Mouse (Mus musculus): Measurements from ENCODE around the gene Resp18. TPM values are rescaled to one million over a fixed set of nuclear protein-coding genes. Genes with fewer than 3 reads are reported as not detected.
A peak's percentile ranks its signal among the peaks of the same experiment; 100 is the strongest.

The Resp18 gene
- polyA plus RNA-seq, 1 experiment: not detected

GRCm38 (mm10) chr1:75251112-75251970, 26.9 kb downstream of the Resp18 start:
- WGBS: 2% methylated on average over 21 of the region's 22 CpGs
- H3K27ac ChIP-seq (ENCODE audit: control insufficient read depth, insufficient read depth, low read depth, low read length, poor library complexity): peak overlapping the region; percentile 12; the same call in 1 of the 2 replicates
- peaks cover 1% of the 10 kb centered on the region for H3K4me1 ChIP-seq (ENCODE audit: control insufficient read depth, insufficient read depth, low read length)
- peak; percentile 91 for TF ChIP-seq CTCF (IDR thresholded peaks at IDR 0.05; ENCODE audit: control insufficient read depth, insufficient read depth, low read length)
- 0 out of 2 replicates have a peak, but pooled peaks have one; percentile 30 for TF ChIP-seq POLR2A (IDR thresholded peaks at IDR 0.05; ENCODE audit: borderline replicate concordance, control insufficient read depth, low read depth, low read length)
- peak overlapping the region; percentile 36 for H3K4me3 ChIP-seq (replicated peaks; ENCODE audit: control insufficient read depth, low read depth, low read length)

GRCm38 (mm10) chr1:75250498-75250897, 27.7 kb downstream of the Resp18 start:
- H3K4me1 ChIP-seq (ENCODE audit: control insufficient read depth, insufficient read depth, low read length): peaks cover 1% of the 10 kb centered on the region
- TF ChIP-seq POLR2A (IDR thresholded peaks at IDR 0.05; ENCODE audit: borderline replicate concordance, control insufficient read depth, low read depth, low read length): no peak
- H3K27ac ChIP-seq (ENCODE audit: control insufficient read depth, insufficient read depth, low read depth, low read length, poor library complexity): no peak overlapping the region
- no peak overlapping the region for H3K4me3 ChIP-seq (replicated peaks; ENCODE audit: control insufficient read depth, low read depth, low read length)
- WGBS: 86% methylated on average over 3 of the region's 3 CpGs

- H3K4me1 ChIP-seq (ENCODE audit: control insufficient read depth, insufficient read depth, low read length): peaks cover 1% of the 10 kb centered on the region
- H3K27ac ChIP-seq (ENCODE audit: control insufficient read depth, insufficient read depth, low read depth, low read length, poor library complexity): no peak overlapping the region
- no peak overlapping the region for H3K4me3 ChIP-seq (replicated peaks; ENCODE audit: control insufficient read depth, low read depth, low read length)
- TF ChIP-seq POLR2A (IDR thresholded peaks at IDR 0.05; ENCODE audit: borderline replicate concordance, control insufficient read depth, low read depth, low read length) (no peak), CTCF (IDR thresholded peaks at IDR 0.05; ENCODE audit: control insufficient read depth, insufficient read depth, low read length) (no peak)
- WGBS: 62% methylated on average over 9 of the region's 9 CpGs
Measured at GRCm38 (mm10) chr1:75248041-75248772, 30.0 kb downstream of the Resp18 start.

- Histone ChIP-seq H3K27ac (ENCODE audit: control insufficient read depth, insufficient read depth, low read depth, low read length, poor library complexity) (no peak overlapping the region), H3K4me1 (ENCODE audit: control insufficient read depth, insufficient read depth, low read length) (peaks cover 1% of the 10 kb centered on the region), H3K4me3 (replicated peaks; ENCODE audit: control insufficient read depth, low read depth, low read length) (no peak overlapping the region)
- TF ChIP-seq POLR2A (IDR thresholded peaks at IDR 0.05; ENCODE audit: borderline replicate concordance, control insufficient read depth, low read depth, low read length) (no peak), CTCF (IDR thresholded peaks at IDR 0.05; ENCODE audit: control insufficient read depth, insufficient read depth, low read length) (no peak)
- WGBS: 91% methylated on average over 16 of the region's 16 CpGs
Measured at GRCm38 (mm10) chr1:75247071-75247930, 30.9 kb downstream of the Resp18 start.

GRCm38 (mm10) chr1:75244836-75245235, 33.4 kb downstream of the Resp18 start:
- Histone ChIP-seq H3K4me3 (replicated peaks; ENCODE audit: control insufficient read depth, low read depth, low read length) (no peak overlapping the region), H3K27ac (ENCODE audit: control insufficient read depth, insufficient read depth, low read depth, low read length, poor library complexity) (no peak overlapping the region), H3K4me1 (ENCODE audit: control insufficient read depth, insufficient read depth, low read length) (no peaks in the 10 kb centered on the region)
- no peak for TF ChIP-seq POLR2A (IDR thresholded peaks at IDR 0.05; ENCODE audit: borderline replicate concordance, control insufficient read depth, low read depth, low read length)
- TF ChIP-seq CTCF (IDR thresholded peaks at IDR 0.05; ENCODE audit: control insufficient read depth, insufficient read depth, low read length): no peak
- WGBS: 63% methylated on average over 4 of the region's 4 CpGs

GRCm38 (mm10) chr1:75244175-75244826, 33.9 kb downstream of the Resp18 start:
- Histone ChIP-seq H3K4me3 (replicated peaks; ENCODE audit: control insufficient read depth, low read depth, low read length) (no peak overlapping the region), H3K4me1 (ENCODE audit: control insufficient read depth, insufficient read depth, low read length) (no peaks in the 10 kb centered on the region), H3K27ac (ENCODE audit: control insufficient read depth, insufficient read depth, low read depth, low read length, poor library complexity) (no peak overlapping the region)
- no peak for TF ChIP-seq POLR2A (IDR thresholded peaks at IDR 0.05; ENCODE audit: borderline replicate concordance, control insufficient read depth, low read depth, low read length)
- WGBS: 97% methylated on average over 12 of the region's 12 CpGs

- no peak for TF ChIP-seq CTCF (IDR thresholded peaks at IDR 0.05; ENCODE audit: control insufficient read depth, insufficient read depth, low read length)
- TF ChIP-seq POLR2A (IDR thresholded peaks at IDR 0.05; ENCODE audit: borderline replicate concordance, control insufficient read depth, low read depth, low read length): no peak
- 93% methylated on average over 14 of the region's 14 CpGs for WGBS
- Histone ChIP-seq H3K4me1 (ENCODE audit: control insufficient read depth, insufficient read depth, low read length) (no peaks in the 10 kb centered on the region), H3K4me3 (replicated peaks; ENCODE audit: control insufficient read depth, low read depth, low read length) (no peak overlapping the region), H3K27ac (ENCODE audit: control insufficient read depth, insufficient read depth, low read depth, low read length, poor library complexity) (no peak overlapping the region)
Measured at GRCm38 (mm10) chr1:75243411-75243810, 34.8 kb downstream of the Resp18 start.

Data from bone marrow, adult 2 months (tissue).